Mouse (Mus musculus) hindbrain, embryonic 14.5 days (tissue): ENCODE data around the gene Med26. TPM values are rescaled to one million over a fixed set of nuclear protein-coding genes. Genes with fewer than 3 reads are reported as not detected.

ENCODE experiments used
- ATAC-seq: fragments of 200-750 bp; cut with Nextera tagmentation; 2 replicates; pipeline ENCODE4 v1.8.0; 2017; ENCODE audit warnings: moderate number of reproducible peaks, mild to moderate bottlenecking, moderate TSS enrichment, moderate library complexity; ENCODE audit not compliant: low FRiP score
- DNase-seq: peaks from one replicate; pipeline ENCODE4 v3.0.0-alpha.2; 2015; ENCODE audit warnings: low spot score
- H3K27ac ChIP-seq: fragments of 300-500 bp; sonication (generic); 2 replicates; pipeline ENCODE4 v1.5.1; 2014; ENCODE audit warnings: mild to moderate bottlenecking, moderate library complexity
- H3K27me3 ChIP-seq: fragments of 300-500 bp; sonication (generic); 2 replicates; pipeline ENCODE4 v1.6.1; 2014; ENCODE audit warnings: mild to moderate bottlenecking, low read length, mixed read lengths; ENCODE audit not compliant: control insufficient read depth, insufficient read depth
- H3K36me3 ChIP-seq: fragments of 300-500 bp; sonication (generic); replicated peaks from 2 replicates; pipeline ENCODE4 v1.6.1; 2014; ENCODE audit not compliant: control insufficient read depth, insufficient read depth
- H3K4me1 ChIP-seq: fragments of 300-500 bp; sonication (generic); replicated peaks from 2 replicates; pipeline ENCODE4 v1.6.1; 2014; ENCODE audit warnings: antibody characterized with exemption, low read length, mixed read lengths; ENCODE audit not compliant: control insufficient read depth, insufficient read depth
- H3K4me2 ChIP-seq: fragments of 300-500 bp; sonication (generic); replicated peaks from 2 replicates; pipeline ENCODE4 v1.6.1; 2014; ENCODE audit warnings: mild to moderate bottlenecking, moderate library complexity
- H3K4me3 ChIP-seq: fragments of 300-500 bp; sonication (generic); replicated peaks from 2 replicates; pipeline ENCODE4 v1.5.1; 2014; ENCODE audit warnings: mild to moderate bottlenecking, low read length
- H3K9ac ChIP-seq: fragments of 300-500 bp; sonication (generic); 2 replicates; pipeline ENCODE4 v1.6.1; 2014
- H3K9me3 ChIP-seq: fragments of 300-500 bp; sonication (generic); 2 replicates; pipeline ENCODE4 v1.6.1; 2016; ENCODE audit warnings: low read length; ENCODE audit not compliant: control insufficient read depth
- WGBS: fragments of 180-500 bp; shearing (Covaris S2); extraction: QIAGEN DNeasy Blood & Tissue Kit; methylation state at CpG from one replicate; pipeline ENCODE4 v1.1.7; 2014; 5-methylcytosine and 5-hydroxymethylcytosine counted together
- polyA plus RNA-seq: library from polyadenylated mRNA; unstranded; fragments of >200 nt; fragmentation: Nextera tagmentation; extraction: Ambion mirVana; gene quantifications from 2 replicates; pipeline ENCODE4 v1.2.1, GENCODE M21; 2014

Gene Med26
- polyA plus RNA-seq, 1 experiment from 2014 or later, result 13.4 TPM

DNA sequence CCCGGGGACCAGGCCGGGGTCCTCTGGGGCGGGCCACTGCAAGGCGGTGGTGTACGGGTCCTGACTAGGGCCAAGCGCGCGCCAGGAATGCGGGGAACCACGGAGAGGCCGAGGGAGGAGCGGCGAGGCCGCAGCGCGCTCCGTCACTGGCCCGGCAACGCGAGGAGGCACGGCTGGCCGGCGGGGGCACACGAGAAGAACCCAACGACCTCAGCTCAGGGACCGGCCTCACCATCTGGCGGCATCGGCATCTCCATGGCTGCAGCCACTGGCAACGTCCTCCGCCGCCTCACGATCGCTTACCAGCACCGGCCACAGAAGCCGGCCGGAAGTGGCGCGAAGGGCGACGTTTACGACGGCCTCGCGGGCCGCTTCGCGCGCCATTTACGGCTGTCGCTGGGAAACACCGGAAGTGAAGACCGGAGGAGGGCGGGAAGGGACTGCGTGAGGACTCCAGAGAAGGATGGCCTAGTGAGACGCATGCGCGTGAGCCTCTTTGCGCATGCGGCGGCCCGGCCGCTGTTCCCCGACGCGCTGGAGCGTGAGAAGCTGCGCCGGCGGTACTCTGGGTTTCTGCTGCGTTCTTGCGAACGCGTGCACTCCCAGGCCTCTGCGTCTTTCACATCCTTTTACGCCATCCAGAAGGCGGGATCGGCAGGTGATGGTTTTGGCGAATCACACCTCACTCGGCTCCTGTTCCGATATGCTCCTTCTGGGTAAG, 73.1 kb downstream of the Med26 start, which contains the start of gene Cherp:
Gene Cherp (minus strand): TSS at position 401 of the 721 bp plus-strand sequence.
- Histone ChIP-seq H3K4me1 (peaks cover 21% of the 10 kb centered on the region), H3K36me3 (peaks cover 34% of the 10 kb centered on the region), H3K4me2 (peak within 1 kb of the TSS; percentile 98), H3K9me3 (no peaks in the 10 kb centered on the region), H3K9ac (peak within 1 kb of the TSS; percentile 91), H3K4me3 (peak within 1 kb of the TSS; percentile 90), H3K27ac (peak within 1 kb of the TSS; percentile 91), H3K27me3 (no peaks in the 10 kb centered on the region)
- ATAC-seq (peak; percentile 96), DNase-seq (peak; percentile 99)
- under 1% methylated on average over 78 of the region's 80 CpGs for WGBS

DNA sequence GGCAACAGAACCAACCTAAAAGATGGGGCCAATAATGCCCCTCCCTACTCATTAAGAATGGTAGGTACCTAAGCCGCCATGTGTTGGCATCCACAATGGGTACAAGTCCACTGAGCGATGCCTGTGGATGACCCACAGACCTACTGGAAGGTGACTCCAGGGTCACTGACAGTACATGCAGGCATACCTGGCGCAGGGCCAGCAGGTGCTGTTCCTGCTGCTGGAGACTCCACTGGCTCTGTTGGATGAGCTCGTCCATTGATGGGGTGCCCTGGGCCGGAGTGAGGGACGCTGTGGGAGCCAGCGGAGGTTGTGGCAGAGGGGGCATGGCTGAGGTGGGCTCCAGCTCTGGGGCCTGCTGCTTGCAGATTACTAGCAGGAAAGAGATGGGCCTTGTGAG, 77.4 kb downstream of the Med26 start:
- H3K27ac ChIP-seq, result no peak overlapping the region
- peaks cover 13% of the 10 kb centered on the region for H3K4me1 ChIP-seq
- H3K9ac ChIP-seq, result no peak overlapping the region
- H3K4me2 ChIP-seq, result no peak overlapping the region
- 91% methylated on average over 7 of the region's 7 CpGs for WGBS
- no peaks in the 10 kb centered on the region for H3K9me3 ChIP-seq
- no peaks in the 10 kb centered on the region for H3K27me3 ChIP-seq
- DNase-seq (no peak), ATAC-seq (no peak)
- H3K36me3 ChIP-seq, result peaks cover 77% of the 10 kb centered on the region
- no peak overlapping the region for H3K4me3 ChIP-seq

DNA sequence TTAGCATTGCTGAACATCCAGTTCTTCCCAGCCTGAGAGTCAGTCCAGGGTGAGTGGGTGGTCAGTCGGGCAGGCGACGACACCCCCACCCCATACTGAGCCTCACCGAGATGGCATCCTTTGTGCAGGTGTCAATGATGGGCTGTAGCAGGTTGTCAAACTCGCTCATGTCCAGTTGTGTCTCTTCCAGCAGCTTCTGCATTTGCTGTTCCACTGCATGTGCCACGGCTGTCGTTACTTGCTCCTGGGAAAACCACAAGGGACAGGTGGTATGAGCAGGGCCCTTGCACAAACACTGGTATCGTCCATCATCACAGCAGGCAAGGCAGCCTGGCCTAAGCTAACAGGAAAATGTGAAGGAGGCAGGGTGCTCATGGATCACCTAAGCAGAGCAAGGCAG, 78.1 kb downstream of the Med26 start:
- DNase-seq (no peak), ATAC-seq (no peak)
- Histone ChIP-seq H3K4me1 (peaks cover 12% of the 10 kb centered on the region), H3K36me3 (peaks cover 84% of the 10 kb centered on the region), H3K27ac (no peak overlapping the region), H3K4me3 (no peak overlapping the region), H3K4me2 (no peak overlapping the region), H3K9me3 (no peaks in the 10 kb centered on the region), H3K9ac (no peak overlapping the region), H3K27me3 (no peaks in the 10 kb centered on the region)
- WGBS, result 95% methylated on average over 8 of the region's 8 CpGs

DNA sequence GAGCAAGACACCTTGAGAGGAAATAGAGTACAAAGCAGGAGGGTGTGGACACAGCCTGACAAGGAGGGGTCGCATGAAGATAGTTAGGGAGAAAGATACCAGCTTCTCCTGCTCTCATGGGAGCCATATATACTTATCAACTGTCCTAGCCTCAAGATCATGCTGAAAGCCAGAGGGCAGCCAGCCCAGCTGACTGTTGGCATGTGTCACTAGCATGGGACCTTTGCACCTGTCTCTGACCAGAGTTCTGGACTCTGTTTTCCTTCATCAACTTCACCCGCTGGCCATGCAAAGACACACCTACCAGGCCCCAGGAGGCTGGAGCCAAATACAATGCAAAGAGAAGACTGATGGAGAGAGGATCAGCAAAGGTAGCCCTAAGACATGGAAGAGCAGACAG, 78.8 kb downstream of the Med26 start:
- Histone ChIP-seq H3K4me2 (no peak overlapping the region), H3K27me3 (no peaks in the 10 kb centered on the region), H3K9me3 (no peaks in the 10 kb centered on the region), H3K9ac (no peak overlapping the region), H3K36me3 (peaks cover 91% of the 10 kb centered on the region), H3K27ac (no peak overlapping the region), H3K4me1 (peaks cover 10% of the 10 kb centered on the region), H3K4me3 (no peak overlapping the region)
- 91% methylated on average over 2 of the region's 2 CpGs for WGBS
- no peak for ATAC-seq
- DNase-seq, result no peak

DNA sequence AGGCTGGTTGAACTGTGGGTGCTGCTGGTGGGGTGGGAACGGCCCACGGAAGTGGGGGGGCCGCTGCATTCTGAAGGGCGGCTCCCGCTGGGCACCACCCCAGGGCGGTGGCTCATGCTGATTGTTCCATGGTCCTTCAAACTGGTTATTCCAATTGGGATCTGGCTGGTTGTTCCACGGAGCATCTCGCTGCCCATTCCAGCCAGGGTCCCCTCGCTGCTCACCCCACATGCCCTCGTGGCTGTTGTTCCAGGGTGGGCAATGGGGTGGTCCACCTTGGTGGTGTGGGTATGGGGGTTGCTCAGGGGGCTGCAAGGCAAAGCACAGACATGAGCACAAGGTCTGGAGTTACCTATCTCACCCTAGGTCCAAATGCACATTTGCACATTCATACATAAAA, 83.9 kb downstream of the Med26 start:
- H3K27me3 ChIP-seq, result no peaks in the 10 kb centered on the region
- 95% methylated on average over 10 of the region's 10 CpGs for WGBS
- ATAC-seq, result no peak
- H3K4me2 ChIP-seq, result no peak overlapping the region
- H3K36me3 ChIP-seq, result peaks cover 100% of the 10 kb centered on the region
- H3K27ac ChIP-seq, result no peak overlapping the region
- H3K4me3 ChIP-seq, result no peak overlapping the region
- H3K4me1 ChIP-seq, result no peaks in the 10 kb centered on the region
- H3K9me3 ChIP-seq, result no peaks in the 10 kb centered on the region
- no peak for DNase-seq
- no peak overlapping the region for H3K9ac ChIP-seq

DNA sequence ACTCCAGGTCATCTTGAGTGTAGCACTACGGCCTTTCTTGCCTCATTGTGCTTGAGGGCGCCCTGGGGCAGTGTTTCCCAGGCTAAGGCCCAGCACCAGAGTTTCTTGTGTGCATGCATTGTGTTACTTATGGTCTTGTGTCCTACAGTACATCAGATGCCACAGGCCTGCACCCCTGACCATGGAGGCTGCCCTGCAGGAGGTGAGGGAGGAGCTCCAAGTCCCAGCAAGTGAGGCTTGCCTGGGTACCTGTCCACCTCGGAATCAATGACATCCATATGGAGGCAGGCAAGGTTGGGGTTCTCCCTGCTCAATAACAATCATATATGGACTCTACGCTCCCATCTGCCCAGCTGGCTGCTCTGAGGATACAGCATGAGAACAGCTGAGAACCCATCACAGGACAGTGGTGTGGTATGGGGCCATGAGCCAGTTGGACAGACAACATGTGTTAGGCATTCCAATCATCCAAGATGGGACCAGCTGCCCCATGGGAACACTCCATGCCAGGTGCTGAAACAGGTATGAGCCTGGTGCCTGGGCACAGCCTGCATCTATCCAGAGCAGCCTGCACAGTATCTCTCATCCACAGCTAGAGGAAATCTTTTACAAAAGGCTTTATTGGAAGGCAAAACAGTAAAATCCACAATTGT, 88.1 kb downstream of the Med26 start:
- ATAC-seq (no peak), DNase-seq (no peak)
- no peak overlapping the region for H3K4me2 ChIP-seq
- peaks cover 77% of the 10 kb centered on the region for H3K36me3 ChIP-seq
- WGBS, result 88% methylated on average over 4 of the region's 4 CpGs
- H3K4me1 ChIP-seq, result no peaks in the 10 kb centered on the region
- no peaks in the 10 kb centered on the region for H3K27me3 ChIP-seq
- H3K9ac ChIP-seq, result no peak overlapping the region
- H3K27ac ChIP-seq, result no peak overlapping the region
- H3K4me3 ChIP-seq, result no peak overlapping the region
- no peaks in the 10 kb centered on the region for H3K9me3 ChIP-seq

DNA sequence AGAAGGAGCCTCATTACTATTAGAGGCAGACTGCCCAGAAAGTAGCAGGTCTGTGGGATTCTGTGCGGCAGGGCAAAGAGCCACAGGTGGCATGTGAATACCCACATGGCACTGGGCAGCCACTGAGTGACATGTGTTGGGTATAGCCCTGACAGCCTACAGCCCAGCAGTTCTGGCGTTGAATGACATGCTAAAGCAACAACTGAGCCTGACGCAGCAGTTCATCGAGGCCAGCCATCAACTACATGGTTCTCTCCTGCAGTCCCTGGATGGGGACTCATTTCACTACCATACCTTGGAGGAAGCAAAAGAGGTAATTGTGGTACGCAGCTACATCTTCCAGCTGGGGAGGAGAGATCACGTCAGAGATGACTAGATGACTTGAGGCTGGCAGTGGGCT, 89.6 kb downstream of the Med26 start:
- Histone ChIP-seq H3K4me3 (no peak overlapping the region), H3K27me3 (no peaks in the 10 kb centered on the region), H3K27ac (no peak overlapping the region), H3K36me3 (peaks cover 77% of the 10 kb centered on the region), H3K4me2 (no peak overlapping the region), H3K4me1 (no peaks in the 10 kb centered on the region), H3K9ac (no peak overlapping the region), H3K9me3 (no peaks in the 10 kb centered on the region)
- WGBS, result 88% methylated on average over 6 of the region's 6 CpGs
- ATAC-seq (no peak), DNase-seq (no peak)

DNA sequence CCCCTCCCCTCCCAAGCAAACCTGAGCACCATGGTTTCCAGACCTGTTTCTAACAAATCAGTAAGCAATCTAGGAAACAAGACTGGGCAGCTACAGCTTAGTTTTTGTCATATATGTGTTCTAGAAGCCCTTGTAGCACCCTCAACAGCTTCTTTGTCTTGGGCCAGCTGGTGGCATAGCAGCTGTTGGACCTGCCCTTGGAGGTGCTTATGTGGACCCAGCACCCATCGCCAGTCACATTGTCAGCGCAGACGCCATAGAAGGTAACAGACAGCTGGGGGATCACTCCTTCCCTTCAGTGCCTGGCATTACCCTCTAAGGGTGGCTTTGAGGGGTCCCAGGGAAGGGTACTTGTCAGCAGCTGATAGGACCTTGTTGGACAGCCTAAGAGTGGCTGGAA, 90.3 kb downstream of the Med26 start:
- H3K9ac ChIP-seq, result no peak overlapping the region
- DNase-seq (no peak), ATAC-seq (no peak)
- WGBS, result 93% methylated on average over 3 of the region's 3 CpGs
- H3K4me1 ChIP-seq, result no peaks in the 10 kb centered on the region
- H3K36me3 ChIP-seq, result peaks cover 77% of the 10 kb centered on the region
- no peak overlapping the region for H3K4me3 ChIP-seq
- no peaks in the 10 kb centered on the region for H3K9me3 ChIP-seq
- H3K27me3 ChIP-seq, result no peaks in the 10 kb centered on the region
- H3K27ac ChIP-seq, result no peak overlapping the region
- no peak overlapping the region for H3K4me2 ChIP-seq

DNA sequence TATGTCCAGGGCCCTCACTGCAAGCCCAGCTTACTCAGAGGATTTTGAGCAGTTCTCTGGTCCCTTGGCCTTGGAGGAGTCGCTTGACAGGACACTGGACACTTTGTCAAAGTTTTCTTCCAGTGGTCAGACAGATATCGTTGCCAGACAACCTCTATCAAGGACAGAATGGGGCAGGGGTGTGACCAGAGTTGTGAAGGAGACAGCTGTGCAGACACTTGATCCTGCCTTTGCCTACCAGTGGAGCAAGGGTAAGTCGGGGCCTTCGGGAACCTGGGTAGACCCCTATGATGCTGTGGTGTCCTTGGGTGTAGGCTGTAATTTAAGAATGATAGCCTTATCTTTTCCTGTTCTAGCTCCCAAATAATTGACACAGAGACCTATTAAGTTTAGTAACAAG, 92.8 kb downstream of the Med26 start:
- H3K4me2 ChIP-seq, result no peak overlapping the region
- no peak overlapping the region for H3K4me3 ChIP-seq
- H3K9ac ChIP-seq, result no peak overlapping the region
- no peaks in the 10 kb centered on the region for H3K27me3 ChIP-seq
- peaks cover 75% of the 10 kb centered on the region for H3K36me3 ChIP-seq
- H3K4me1 ChIP-seq, result no peaks in the 10 kb centered on the region
- ATAC-seq (no peak), DNase-seq (no peak)
- H3K27ac ChIP-seq, result no peak overlapping the region
- 96% methylated on average over 4 of the region's 4 CpGs for WGBS
- no peaks in the 10 kb centered on the region for H3K9me3 ChIP-seq
